Mouse (Mus musculus): ENCODE results near the gene Pus7l. TPM values are rescaled to one million over a fixed set of nuclear protein-coding genes. Genes with fewer than 3 reads are reported as not detected.

Pus7l gene
- polyA plus RNA-seq (2017; shearing (Covaris generic)), result 10.0 TPM

GRCm38 (mm10) chr15:94543409-94544051 is at the start of gene Pus7l, which contains the start of gene Irak4:
TSS of gene Pus7l (minus strand) at chr15:94543547.
TSS of gene Irak4 (plus strand) at chr15:94543643.

GRCm38 (mm10) chr15:94589219-94590075 is 46.1 kb upstream of the Pus7l start, which contains the start of gene Twf1:
TSS of gene Twf1 (minus strand) at chr15:94589889.

Other genes starting within 250 kb of the Pus7l start
- not detected for gene Adamts20, start 78.1 kb downstream of the Pus7l start, polyA plus RNA-seq (2017; shearing (Covaris generic))
- 13.7 TPM for gene Irak4, start 96 bp upstream of the Pus7l start, polyA plus RNA-seq (2017; shearing (Covaris generic))
- 20.4 TPM for gene Twf1, start 46.3 kb upstream of the Pus7l start, polyA plus RNA-seq (2017; shearing (Covaris generic))
- gene Tmem117, start 85.7 kb upstream of the Pus7l start, polyA plus RNA-seq (2017; shearing (Covaris generic)), result not detected

Measured in naive thymus-derived CD4-positive, alpha-beta T cell, adult 5 months (primary cell).